Mouse (Mus musculus) kidney, adult 18-20 months (tissue): Measurements from ENCODE around the gene Gm5617.
"Not testable (repeated sequence)": the region's sequence is repeated elsewhere in the genome, so short reads cannot be mapped to it uniquely, and the experiment has no call there.

Experiments
- DNase-seq: peaks from one replicate; pipeline ENCODE4 v3.0.0; 2021

Gene Gm5617

GRCm38 (mm10) chr9:48494817-48495547 lies at the start of gene Gm5617, which contains the start of gene Rbm7:
Gm5617 (plus strand) TSS chr9:48495442.
Rbm7 (minus strand) TSS chr9:48495299.
- peak; percentile 95 for DNase-seq

DNA sequence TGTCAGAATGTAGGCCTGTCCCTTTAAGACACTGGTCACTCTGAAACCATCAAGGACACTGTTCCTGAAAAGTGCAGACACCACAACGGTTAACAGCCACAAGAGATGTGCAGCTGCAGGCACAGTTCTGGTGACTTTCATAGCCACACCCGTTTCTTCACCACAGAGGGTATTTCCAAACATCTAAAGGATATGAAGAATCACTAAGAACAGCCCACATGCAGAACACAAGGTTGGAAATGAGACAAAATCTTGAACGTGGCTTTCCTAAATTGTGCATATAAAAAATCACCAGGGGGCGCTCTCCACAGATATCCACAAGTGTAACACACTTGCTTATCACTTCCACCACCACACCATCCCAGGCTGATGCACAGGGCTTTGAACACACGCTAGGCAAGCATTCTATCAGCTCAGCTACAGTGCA lies 47.4 kb upstream of the Gm5617 start:
- no peak for DNase-seq

DNA sequence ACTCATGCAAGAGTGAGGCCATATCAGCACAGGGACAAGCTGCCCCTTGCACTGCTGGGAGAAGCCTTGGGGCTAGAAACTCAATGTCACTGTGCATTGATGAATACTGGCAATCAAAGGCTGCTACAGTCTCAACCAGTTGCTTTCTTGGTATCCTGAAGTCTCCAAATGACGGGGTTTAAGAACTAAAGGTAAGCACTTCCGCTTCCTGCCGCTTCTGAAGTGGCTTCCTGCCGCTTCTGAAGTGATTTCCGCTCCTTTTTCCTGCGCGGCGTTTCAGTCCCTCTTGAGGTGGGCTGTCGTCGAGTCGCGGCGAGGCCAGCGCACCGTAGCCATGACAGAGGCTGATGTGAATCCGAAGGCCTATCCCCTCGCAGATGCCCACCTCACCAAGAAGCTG lies 45.2 kb upstream of the Gm5617 start:
- DNase-seq: no peak

GRCm38 (mm10) chr9:48455961-48456360 lies 39.3 kb upstream of the Gm5617 start:
- DNase-seq: no peak

DNA sequence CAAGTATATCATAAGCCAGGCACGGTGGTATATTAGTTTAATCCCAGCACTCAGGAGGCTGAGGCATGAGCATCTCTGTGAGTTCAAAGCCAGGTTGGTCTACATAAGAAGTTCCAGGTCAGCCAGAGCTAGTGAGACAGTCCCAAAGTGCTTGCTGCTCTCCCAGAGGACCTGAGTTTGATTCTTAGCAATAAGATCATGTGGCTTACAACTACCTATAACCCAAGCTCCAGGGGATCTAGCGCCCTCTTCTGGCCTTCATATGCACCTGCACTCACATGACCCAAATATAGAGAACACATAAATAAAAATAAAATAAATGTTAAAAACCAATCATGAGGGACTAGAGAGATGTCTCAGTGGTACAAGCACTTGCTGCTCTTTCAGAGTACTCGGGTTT lies 36.4 kb upstream of the Gm5617 start:
- no peak for DNase-seq

GRCm38 (mm10) chr9:48459391-48459790 lies 35.9 kb upstream of the Gm5617 start:
- DNase-seq: no peak

DNA sequence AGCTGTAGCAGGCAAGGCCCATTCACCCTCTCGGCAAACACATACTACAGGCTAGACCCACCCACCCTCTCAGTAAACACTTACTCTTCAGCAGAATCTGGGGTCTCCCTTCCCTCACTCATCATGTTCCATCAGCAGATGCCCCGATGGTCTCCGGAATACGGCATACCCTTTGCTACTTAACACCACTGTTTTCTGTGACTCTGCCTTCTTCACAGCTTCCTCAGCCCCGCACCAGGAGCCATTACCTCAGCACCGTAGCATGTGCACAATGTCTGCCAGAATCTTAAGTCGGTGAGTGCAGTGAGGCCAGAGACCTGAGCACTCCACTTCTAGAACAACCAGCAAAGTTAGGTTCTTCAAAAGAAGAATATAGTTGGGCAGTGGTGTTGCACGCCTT lies 34.5 kb upstream of the Gm5617 start:
- DNase-seq: no peak

- DNase-seq: no peak
Observed at GRCm38 (mm10) chr9:48461545-48461944, 33.7 kb upstream of the Gm5617 start.

GRCm38 (mm10) chr9:48465671-48466070 lies 29.6 kb upstream of the Gm5617 start:
- DNase-seq: no peak

DNA sequence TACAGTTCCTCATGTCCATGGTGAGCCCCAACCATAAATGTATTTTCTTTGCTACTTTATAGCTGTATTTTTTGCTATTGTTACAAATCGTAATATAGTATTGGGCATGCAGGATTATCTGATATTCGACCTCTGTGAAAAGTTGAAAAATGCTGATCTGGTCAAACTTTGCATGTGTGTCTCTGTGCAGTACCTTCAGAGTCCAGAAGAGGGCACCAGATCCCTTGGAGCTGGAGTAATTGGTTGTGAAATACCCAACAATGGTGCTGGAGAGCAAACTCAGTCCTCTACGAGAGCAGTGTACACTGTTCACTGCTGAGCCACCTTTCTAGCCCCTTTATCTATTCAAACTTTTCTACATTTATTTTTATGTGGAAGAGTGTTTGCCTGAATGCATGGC lies 28.4 kb upstream of the Gm5617 start:
- peak; percentile 78 for DNase-seq

GRCm38 (mm10) chr9:48467471-48467870 lies 27.8 kb upstream of the Gm5617 start:
- not testable (repeated sequence) for DNase-seq

DNA sequence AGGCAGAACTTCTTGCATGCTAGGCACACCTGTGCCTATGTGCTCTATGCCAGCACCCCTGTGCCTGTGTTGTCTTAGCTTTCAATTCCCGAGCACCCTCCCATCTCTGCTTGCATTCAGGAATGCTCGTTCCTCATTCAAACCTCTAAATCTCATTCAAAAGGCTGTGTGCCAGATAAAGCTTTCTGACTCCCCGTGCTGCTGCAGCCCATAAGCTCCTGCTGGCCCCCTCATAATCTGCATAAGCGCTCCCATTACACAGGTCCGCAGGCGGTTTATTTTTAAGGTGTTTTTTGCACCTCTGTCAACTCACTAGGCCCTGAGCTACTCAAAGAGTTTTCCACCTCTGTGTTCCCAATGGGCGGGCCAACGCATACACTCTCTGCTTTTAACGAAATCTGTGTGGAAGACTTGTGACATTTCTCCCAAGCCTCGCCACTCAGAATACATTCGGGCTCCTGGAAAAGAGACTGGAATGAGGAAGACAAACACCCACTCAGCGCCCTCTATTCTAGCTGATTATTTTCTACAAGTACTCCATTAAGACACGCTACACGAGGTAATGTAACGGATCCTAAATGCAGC lies 22.7 kb upstream of the Gm5617 start:
- no peak for DNase-seq

GRCm38 (mm10) chr9:48473131-48473530 lies 22.1 kb upstream of the Gm5617 start:
- no peak for DNase-seq

- no peak for DNase-seq
Observed at GRCm38 (mm10) chr9:48474367-48474766, 20.9 kb upstream of the Gm5617 start.

GRCm38 (mm10) chr9:48476236-48477165 lies 18.7 kb upstream of the Gm5617 start:
- no peak for DNase-seq

DNA sequence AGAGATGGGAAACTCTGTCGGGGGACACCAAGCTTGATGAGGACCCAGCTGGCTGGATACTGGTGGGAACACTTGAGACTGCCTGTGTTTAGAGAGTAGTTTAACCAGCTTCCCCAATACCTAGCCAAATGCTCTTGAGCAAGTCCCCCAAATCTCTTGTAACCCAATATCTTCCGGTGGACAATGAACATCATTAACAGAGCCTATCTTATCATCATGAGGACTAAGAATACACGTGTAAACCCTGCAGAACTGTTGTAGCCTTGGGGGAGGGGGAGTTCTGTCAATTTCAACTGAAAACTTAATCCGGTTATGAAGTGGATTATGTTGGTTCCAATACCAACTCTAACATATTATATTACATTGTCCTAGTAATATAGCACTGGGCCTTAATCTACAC lies 16.4 kb upstream of the Gm5617 start:
- DNase-seq: no peak

- DNase-seq: peak; percentile 10
Observed at GRCm38 (mm10) chr9:48479838-48480410, 15.3 kb upstream of the Gm5617 start.

DNA sequence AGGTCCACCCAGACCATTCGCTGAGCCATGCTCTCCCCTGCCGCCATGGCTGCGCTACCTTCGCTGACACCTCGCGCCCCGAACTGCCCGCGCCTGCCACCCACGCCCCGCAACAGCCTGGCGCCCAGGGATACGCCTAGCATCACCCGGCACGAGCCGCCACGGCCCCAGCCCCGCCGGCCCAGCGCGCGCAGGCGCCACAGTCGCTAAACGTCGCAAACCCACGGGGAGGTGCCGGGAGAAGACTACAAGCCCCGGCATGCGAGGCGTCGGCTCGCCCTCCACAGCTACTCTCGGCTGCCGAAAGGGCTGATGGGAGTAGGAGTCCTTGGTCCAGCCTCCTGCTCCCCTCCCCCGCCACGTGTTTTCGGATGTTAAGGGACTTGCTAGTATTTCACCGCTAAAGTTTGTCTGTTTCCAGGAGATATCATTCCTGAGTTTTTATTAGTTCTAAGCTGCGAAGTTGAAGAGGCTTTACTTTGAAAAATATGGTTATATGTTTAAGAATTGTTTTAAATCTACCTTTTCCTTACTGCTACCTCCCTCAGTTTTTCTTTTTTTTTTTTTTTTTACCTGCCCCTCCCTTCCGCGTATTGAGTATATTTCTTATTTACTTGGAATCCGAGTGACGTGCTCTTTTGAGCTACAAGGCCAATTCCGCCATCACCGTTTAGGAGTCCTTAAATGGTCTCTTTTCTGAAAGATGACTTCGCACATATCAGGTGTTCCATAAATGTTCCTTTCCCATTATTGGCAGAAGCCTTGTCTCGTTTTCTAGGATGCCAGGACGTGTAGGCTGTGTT lies 14.6 kb upstream of the Gm5617 start, which contains the start of gene Rexo2:
Gene Rexo2, minus strand, starts transcription at position 213 of the 803 bp plus-strand sequence.
- peak; percentile 94 for DNase-seq

DNA sequence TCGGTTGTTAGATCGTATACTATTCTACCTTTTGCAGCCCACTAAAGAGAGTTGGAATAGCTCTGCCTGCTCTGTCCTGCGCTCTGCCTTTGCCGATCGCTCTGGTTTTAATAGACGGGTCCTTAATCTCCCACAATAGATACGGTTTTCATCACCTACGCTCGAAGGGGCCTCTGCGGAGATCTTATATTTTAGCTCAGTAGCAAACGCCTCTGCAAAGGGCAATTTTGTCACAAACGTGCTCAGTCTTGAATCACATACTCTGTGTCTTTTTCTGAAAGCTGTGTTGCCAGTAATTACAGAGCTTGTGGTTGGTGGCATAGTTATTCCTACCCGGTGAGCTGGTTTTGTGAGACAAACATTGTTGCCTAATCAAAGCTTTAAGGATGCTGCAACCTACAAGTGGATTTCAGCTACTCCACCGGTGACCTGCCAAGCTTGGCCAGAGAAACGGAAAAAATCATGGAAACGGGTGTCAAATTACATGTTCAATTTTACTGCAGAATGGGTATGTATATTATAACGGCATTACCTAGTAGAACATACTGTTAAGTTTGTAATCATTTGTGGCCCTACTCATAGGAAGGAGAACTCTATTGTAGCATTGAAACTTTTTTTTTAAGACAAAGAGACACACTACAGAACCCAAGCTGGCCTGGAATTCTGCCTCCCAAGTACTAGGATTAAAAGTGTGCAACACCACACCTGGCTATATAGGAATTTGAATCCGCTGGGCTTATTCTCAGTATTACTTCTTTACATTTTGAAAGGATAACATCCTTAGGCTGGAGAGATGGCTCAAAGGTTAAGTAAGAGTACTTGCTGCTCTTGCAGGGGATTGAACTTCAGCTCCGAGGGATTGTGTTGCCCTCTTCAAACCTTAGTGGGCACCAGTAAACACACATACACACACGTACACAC lies 13.8 kb upstream of the Gm5617 start:
- peak; percentile 10 for DNase-seq

GRCm38 (mm10) chr9:48495548-48495932 lies 298 bp downstream of the Gm5617 start:
- no peak for DNase-seq

DNA sequence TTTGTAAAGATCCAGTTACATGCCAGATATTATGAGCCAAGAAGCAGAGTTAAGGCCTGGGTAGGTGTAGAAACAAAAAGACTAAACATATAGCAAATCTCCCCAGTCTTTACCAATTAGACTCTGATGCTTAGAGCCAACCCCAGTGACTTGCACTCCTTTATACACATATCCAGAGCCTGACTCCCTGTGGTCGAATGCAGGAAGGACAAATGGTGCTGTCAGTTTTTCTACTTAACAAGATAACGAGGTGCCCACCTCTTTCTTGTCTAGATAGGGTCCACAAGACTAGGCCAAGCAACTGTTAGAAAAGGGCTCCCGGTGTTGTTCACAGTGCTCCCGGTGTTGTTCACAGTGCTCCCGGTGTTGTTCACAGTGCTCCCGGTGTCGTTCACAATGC lies 6.0 kb downstream of the Gm5617 start:
- no peak for DNase-seq
